ENCODE assay signal across 18 mouse cellular contexts in the genomic region with DNA sequence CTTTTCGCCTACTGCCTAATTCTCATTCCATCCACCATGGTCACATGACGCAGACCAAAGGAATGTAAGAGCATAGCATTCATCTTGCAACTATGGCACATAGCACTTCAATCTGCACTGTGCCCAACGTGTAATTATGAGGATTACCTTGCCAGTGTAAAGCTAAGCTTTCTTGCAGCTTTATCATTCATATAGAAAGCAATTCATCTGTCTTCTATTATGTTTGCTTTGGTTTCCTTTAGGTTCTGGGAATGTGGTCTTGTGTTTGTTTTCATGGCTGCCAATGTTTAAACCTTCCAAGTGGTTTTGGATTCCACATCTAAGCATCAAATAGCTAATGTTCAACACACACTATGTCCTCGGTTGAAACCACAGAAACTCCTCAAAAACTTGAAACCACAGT.
"Had no signal": no experiment of that assay in that cellular context is flagged by ENCODE, and none has a peak within 500 bp of the region (broad histone marks: within the 10 kb centered on the region; RNA-seq: fewer than 3 reads in every experiment).

No protein-coding gene starts in this region.

- H3K27me3 ChIP-seq: limb, embryonic 15.5 days; liver, embryonic 13.5 days; megakaryocyte, embryonic 14.5 days; midbrain, embryonic 15.5 days; neural tube, embryonic 13.5 days; stomach, embryonic 15.5 days had no signal

- H3K9me3 ChIP-seq: limb, embryonic 15.5 days; liver, embryonic 13.5 days; megakaryocyte, embryonic 14.5 days; midbrain, embryonic 15.5 days; neural tube, embryonic 13.5 days; stomach, embryonic 15.5 days had no signal

- H3K4me3 ChIP-seq: limb, embryonic 15.5 days; liver, embryonic 13.5 days; megakaryocyte, embryonic 14.5 days; midbrain, embryonic 15.5 days; neural tube, embryonic 13.5 days; stomach, embryonic 15.5 days had no signal

- H3K36me3 ChIP-seq: limb, embryonic 15.5 days; liver, embryonic 13.5 days; midbrain, embryonic 15.5 days; neural tube, embryonic 13.5 days; stomach, embryonic 15.5 days had no signal

- H3K27ac ChIP-seq: kidney, postnatal 0 days; limb, embryonic 15.5 days; liver, embryonic 13.5 days; macrophage; midbrain, embryonic 15.5 days; neural tube, embryonic 13.5 days; stomach, embryonic 15.5 days had no signal

- H3K4me1 ChIP-seq: limb, embryonic 15.5 days; liver, embryonic 13.5 days; midbrain, embryonic 15.5 days; neural tube, embryonic 13.5 days; stomach, embryonic 15.5 days had no signal

- DNase-seq: kidney, adult 11 months; kidney, adult 9 months; kidney, postnatal 36 days; left cerebral cortex, postnatal 4 days; liver, embryonic 13.5 days; liver, postnatal 0 days; retina, postnatal 1 day; right cerebral cortex, postnatal 14 days; thymus, adult 2 months; thymus, postnatal 25 days had no signal

- ATAC-seq: liver, postnatal 0 days; midbrain, embryonic 15.5 days had no signal

- H3K4me2 ChIP-seq: limb, embryonic 15.5 days; liver, embryonic 13.5 days; midbrain, embryonic 11.5 days; midbrain, embryonic 15.5 days; neural tube, embryonic 13.5 days; stomach, embryonic 15.5 days had no signal

- H3K9ac ChIP-seq: limb, embryonic 15.5 days; liver, embryonic 13.5 days; liver, postnatal 0 days; midbrain, embryonic 15.5 days; neural tube, embryonic 13.5 days; stomach, embryonic 15.5 days had no signal
